Mouse (Mus musculus): ENCODE measurements around the gene Wnk4.
"Not testable (repeated sequence)": the region's sequence is repeated elsewhere in the genome, so short reads cannot be mapped to it uniquely, and the experiment has no call there.

The Wnk4 gene

GRCm38 (mm10) chr11:101314567-101314966 is 54.2 kb downstream of the Wnk4 start:
- ATAC-seq (ENCODE audit: insufficient number of reproducible peaks, low FRiP score, low TSS enrichment) = no peak

GRCm38 (mm10) chr11:101315082-101315650 is 54.8 kb downstream of the Wnk4 start:
- no peak for ATAC-seq (ENCODE audit: insufficient number of reproducible peaks, low FRiP score, low TSS enrichment)

DNA sequence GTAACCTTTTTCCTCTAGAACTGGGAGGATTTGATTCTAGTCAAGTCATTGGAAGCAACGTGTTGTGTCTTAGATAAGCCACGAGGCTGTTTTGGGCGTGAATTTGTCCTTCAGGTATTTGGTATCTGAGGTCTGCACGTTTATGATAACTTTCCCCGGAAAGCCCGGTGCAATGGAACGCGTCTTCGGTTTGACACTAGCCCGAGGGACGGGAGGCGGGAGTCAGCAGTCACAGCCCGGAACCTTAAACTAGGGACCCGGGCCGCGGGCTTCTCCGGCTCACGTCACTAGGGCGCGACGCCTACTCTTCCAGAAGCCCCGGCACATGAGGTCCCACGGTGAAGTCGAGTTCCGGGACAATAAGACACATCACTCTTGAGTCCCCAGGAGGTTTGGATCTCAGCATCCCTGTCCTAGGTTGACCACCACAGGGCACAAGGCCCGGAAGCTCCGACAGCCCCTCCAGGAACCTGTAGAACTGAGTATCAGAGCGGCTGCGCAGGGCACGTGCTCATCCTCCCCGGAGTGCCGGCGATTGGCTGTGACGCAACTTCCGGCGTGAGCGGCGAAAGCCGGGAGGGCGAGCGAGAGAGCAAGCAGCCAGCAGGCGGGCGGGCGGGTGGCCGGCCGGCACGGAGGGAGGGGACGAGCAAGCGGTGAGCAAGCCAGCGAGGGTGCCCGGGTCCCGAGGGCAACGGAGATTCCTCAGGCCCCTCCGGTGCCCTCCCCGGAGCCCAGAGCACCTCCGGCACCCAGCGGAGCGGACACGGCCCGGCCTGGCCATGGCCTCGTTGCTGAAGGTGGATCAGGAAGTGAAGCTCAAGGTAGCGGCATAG is 55.5 kb downstream of the Wnk4 start, which contains the start of gene Psme3:
Gene Psme3 (plus strand): TSS at position 549 of the 836 bp plus-strand sequence.
- ATAC-seq (ENCODE audit: insufficient number of reproducible peaks, low FRiP score, low TSS enrichment) = peak; percentile 80; the same call in 1 of the 2 replicates

- no peak; the same call in 1 of the 2 replicates for ATAC-seq (ENCODE audit: insufficient number of reproducible peaks, low FRiP score, low TSS enrichment)
These were observed 56.1 kb downstream of the Wnk4 start for GRCm38 (mm10) chr11:101316501-101316917.

GRCm38 (mm10) chr11:101323609-101324008 is 63.2 kb downstream of the Wnk4 start:
- no peak for ATAC-seq (ENCODE audit: insufficient number of reproducible peaks, low FRiP score, low TSS enrichment)

- ATAC-seq (ENCODE audit: insufficient number of reproducible peaks, low FRiP score, low TSS enrichment) = no peak
These were observed 64.4 kb downstream of the Wnk4 start, which contains the start of gene Aoc2 for GRCm38 (mm10) chr11:101324763-101325162. TSS of gene Aoc2 (plus strand) at chr11:101325063.

GRCm38 (mm10) chr11:101325201-101325600 is 64.8 kb downstream of the Wnk4 start:
- not testable (repeated sequence) for ATAC-seq (ENCODE audit: insufficient number of reproducible peaks, low FRiP score, low TSS enrichment)

DNA sequence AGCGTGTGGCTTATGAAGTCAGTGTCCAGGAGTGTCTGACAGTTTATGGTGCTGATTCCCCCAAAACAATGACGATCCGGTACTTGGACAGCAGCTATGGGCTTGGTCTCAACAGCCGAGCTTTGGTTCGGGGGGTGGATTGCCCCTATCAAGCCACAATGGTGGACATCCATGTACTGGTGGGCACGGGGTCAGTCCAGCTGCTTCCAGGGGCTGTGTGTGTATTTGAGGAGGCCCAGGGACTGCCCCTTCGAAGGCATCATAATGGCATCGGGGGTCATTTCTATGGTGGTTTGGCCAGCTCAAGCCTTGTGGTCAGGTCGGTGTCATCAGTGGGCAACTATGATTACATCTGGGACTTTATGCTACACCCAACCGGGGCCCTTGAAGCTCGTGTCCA is 65.8 kb downstream of the Wnk4 start:
- no peak for ATAC-seq (ENCODE audit: insufficient number of reproducible peaks, low FRiP score, low TSS enrichment)
